Mouse (Mus musculus) kidney, postnatal 0 days (tissue): Measurements from ENCODE around the gene Lpar2. TPM values are rescaled to one million over a fixed set of nuclear protein-coding genes. Genes with fewer than 3 reads are reported as not detected.

Experiments used
- ATAC-seq: fragments of 200-750 bp; cut with Nextera tagmentation; replicated peaks from 2 replicates; pipeline ENCODE4 v1.8.0; 2017; ENCODE audit warnings: low read depth, moderate number of reproducible peaks, moderate TSS enrichment, moderate library complexity; ENCODE audit not compliant: low FRiP score
- DNase-seq: peaks from one replicate; pipeline ENCODE4 v3.0.0-alpha.2; 2016; ENCODE audit warnings: low spot score
- H3K27ac ChIP-seq: fragments of 300-500 bp; sonication (generic); 2 replicates; pipeline ENCODE4 v1.5.1; 2014; ENCODE audit warnings: mild to moderate bottlenecking
- H3K27me3 ChIP-seq: fragments of 300-500 bp; sonication (generic); 2 replicates; pipeline ENCODE4 v1.6.1; 2014; ENCODE audit warnings: low read length, mixed read lengths; ENCODE audit not compliant: insufficient read depth
- H3K36me3 ChIP-seq: fragments of 300-500 bp; sonication (generic); 2 replicates; pipeline ENCODE4 v1.6.1; 2014; ENCODE audit warnings: low read length, mixed read lengths; ENCODE audit not compliant: insufficient read depth
- H3K4me1 ChIP-seq: fragments of 300-500 bp; sonication (generic); replicated peaks from 2 replicates; pipeline ENCODE4 v1.6.1; 2014; ENCODE audit warnings: antibody characterized with exemption, low read length, mixed read lengths; ENCODE audit not compliant: insufficient read depth
- H3K4me2 ChIP-seq: fragments of 300-500 bp; sonication (generic); 2 replicates; pipeline ENCODE4 v1.6.1; 2014; ENCODE audit warnings: mild to moderate bottlenecking, low read length, moderate library complexity, mixed read lengths
- H3K4me3 ChIP-seq: fragments of 300-500 bp; sonication (generic); replicated peaks from 2 replicates; pipeline ENCODE4 v1.5.1; 2014; ENCODE audit warnings: low read depth, low read length
- H3K9ac ChIP-seq: fragments of 300-500 bp; sonication (generic); 2 replicates; pipeline ENCODE4 v1.6.1; 2014; ENCODE audit warnings: low read depth, low read length
- H3K9me3 ChIP-seq: fragments of 300-500 bp; sonication (generic); replicated peaks from 2 replicates; pipeline ENCODE4 v1.6.1; 2016; ENCODE audit warnings: low read length, inconsistent platforms, mixed read lengths
- CTCF ChIP-seq: IDR thresholded peaks from 2 replicates; pipeline ENCODE4 v1.5.1; 2016; ENCODE audit warnings: antibody characterized with exemption, low read depth, mild to moderate bottlenecking, moderate library complexity
- WGBS: fragments of 180-500 bp; shearing (Covaris S2); extraction: QIAGEN DNeasy Blood & Tissue Kit; methylation state at CpG from one replicate; pipeline ENCODE4 v1.1.7; 2014; 5-methylcytosine and 5-hydroxymethylcytosine counted together
- polyA plus RNA-seq: library from polyadenylated mRNA; unstranded; fragments of >200 nt; fragmentation: Nextera tagmentation; extraction: Ambion mirVana; gene quantifications from 2 replicates; pipeline ENCODE4 v1.2.1, GENCODE M21; 2015

Lpar2 gene
- polyA plus RNA-seq, 1 experiment from 2014 or later: 0.58 TPM

DNA sequence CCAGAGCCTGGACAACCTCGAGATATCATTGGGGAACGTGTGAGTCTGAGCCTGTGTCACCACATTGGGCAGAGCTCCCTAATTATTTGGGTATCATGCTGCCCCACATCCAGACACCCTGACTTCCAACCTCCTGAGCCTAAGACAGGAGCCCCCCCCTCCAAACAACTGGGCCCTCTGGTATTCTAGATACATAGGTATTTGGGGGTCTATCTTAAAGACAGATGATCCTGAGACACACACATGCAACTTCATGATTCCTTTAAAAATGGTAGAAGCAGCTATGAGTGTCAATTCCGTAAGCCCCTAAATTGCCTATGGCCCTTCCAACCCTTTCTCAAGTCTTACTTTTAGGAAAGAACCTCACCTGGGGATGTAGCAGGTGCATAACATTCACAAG, 12.4 kb upstream of the Lpar2 start:
- Histone ChIP-seq H3K27me3 (no peaks in the 10 kb centered on the region), H3K4me1 (no peaks in the 10 kb centered on the region), H3K9me3 (no peaks in the 10 kb centered on the region), H3K9ac (no peak overlapping the region), H3K4me2 (no peak overlapping the region), H3K4me3 (no peak overlapping the region), H3K36me3 (peaks cover 19% of the 10 kb centered on the region; the same call in 1 of the 2 replicates), H3K27ac (no peak overlapping the region)
- DNase-seq (no peak), ATAC-seq (no peak)
- TF ChIP-seq CTCF: no peak
- 61% methylated on average over 3 of the region's 3 CpGs for WGBS

DNA sequence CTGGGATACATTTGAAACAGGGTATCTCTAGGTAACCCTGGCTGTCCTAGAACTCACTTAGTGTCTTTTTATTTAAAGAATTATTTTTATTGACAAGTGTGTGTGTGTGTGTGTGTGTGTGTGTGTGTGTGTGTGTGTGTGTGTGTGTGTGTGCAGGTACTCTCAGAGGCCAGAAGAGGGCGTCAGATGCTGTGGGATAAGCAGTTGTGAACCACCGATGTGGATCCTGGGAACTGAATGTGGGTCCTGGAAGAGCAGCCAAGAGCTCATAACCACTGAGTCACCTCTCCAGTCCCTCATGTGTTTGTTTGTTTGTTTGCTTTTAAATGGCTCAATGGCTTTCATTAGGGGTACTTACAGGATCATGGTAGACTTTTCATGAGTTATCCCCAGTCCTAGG, 7.3 kb upstream of the Lpar2 start:
- no peak overlapping the region for H3K9ac ChIP-seq
- H3K27ac ChIP-seq: no peak overlapping the region
- no peaks in the 10 kb centered on the region for H3K4me1 ChIP-seq
- no peaks in the 10 kb centered on the region for H3K27me3 ChIP-seq
- H3K4me2 ChIP-seq: no peak overlapping the region
- no peak overlapping the region for H3K4me3 ChIP-seq
- DNase-seq (no peak), ATAC-seq (no peak)
- 89% methylated on average over 2 of the region's 2 CpGs for WGBS
- TF ChIP-seq CTCF: no peak
- H3K9me3 ChIP-seq: no peaks in the 10 kb centered on the region
- H3K36me3 ChIP-seq: no peaks in the 10 kb centered on the region

DNA sequence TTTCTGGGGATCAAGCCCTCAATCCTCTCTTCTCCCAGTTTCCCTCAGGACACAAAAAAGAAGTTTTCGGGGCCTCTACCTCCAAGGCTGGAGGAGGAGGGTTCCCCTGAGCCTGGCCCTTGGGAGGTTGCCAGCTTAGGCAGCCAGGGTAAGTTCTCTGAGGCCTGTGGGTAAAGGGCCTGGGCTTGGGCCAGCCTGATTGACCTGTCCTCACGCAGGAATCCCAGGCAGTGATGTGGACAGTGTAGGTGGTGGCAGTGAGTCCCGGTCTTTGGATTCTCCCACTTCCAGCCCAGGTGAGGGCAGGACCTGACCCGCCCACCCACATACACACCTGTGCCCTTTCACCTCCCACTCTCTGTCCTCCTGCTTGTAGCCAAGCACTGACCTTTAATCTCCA, 6.8 kb upstream of the Lpar2 start:
- Histone ChIP-seq H3K27ac (no peak overlapping the region), H3K4me1 (no peaks in the 10 kb centered on the region), H3K4me2 (no peak overlapping the region), H3K36me3 (no peaks in the 10 kb centered on the region), H3K9me3 (no peaks in the 10 kb centered on the region), H3K27me3 (no peaks in the 10 kb centered on the region), H3K9ac (no peak overlapping the region), H3K4me3 (no peak overlapping the region)
- TF ChIP-seq CTCF: no peak
- WGBS: 86% methylated on average over 4 of the region's 4 CpGs
- DNase-seq (no peak), ATAC-seq (no peak)

DNA sequence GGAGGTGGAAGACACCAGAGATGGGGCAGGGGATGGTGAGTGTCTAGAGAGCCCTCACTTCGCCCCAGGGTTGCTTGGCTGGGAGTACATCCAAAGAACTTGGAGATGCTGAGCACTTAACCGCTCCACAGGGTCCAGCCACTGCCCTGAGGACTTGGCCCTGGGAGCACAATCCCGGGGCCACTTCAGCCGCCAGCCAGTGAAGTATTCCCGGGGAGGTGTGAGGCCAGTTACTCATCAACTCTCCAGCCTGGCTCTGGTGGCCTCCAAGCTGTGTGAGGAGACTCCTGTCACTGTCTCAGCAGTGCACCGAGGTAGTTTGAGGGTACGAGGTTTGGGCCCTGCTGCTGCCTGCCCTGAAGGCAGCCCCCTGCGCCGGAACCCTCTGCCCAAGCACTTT, 1.8 kb upstream of the Lpar2 start:
- H3K36me3 ChIP-seq: no peaks in the 10 kb centered on the region
- no peaks in the 10 kb centered on the region for H3K27me3 ChIP-seq
- no peak overlapping the region for H3K9ac ChIP-seq
- ATAC-seq: no peak
- H3K27ac ChIP-seq: no peak overlapping the region
- H3K4me1 ChIP-seq: 0 out of 2 replicates have a peak, but pooled peaks cover 5% of the 10 kb centered on the region
- WGBS: 68% methylated on average over 9 of the region's 9 CpGs
- DNase-seq: no peak
- TF ChIP-seq CTCF: no peak
- H3K9me3 ChIP-seq: no peaks in the 10 kb centered on the region
- H3K4me3 ChIP-seq: no peak overlapping the region
- no peak overlapping the region for H3K4me2 ChIP-seq

DNA sequence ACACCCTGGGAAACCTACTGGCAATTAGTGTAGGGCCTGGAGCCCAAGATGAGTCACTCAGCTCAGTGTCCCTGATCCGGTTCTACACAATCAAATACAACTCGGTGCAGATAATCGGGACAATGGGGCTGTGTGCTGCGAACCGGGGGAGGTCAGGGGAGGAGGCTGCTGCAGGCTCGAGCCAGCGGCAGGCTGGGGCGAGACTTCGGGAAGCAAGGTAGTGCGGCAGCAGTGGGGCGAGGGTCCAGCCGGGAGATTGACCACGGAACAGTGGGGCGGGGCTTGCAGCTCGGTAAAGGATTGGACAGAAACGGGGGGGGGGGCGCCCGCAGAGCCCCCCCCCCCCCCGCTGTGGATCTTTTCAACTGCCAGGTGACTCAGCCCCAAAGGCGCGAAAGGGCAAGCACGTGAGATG, 251 bp upstream of the Lpar2 start:
- DNase-seq (peak; percentile 56), ATAC-seq (peak; percentile 50; the same call in 1 of the 2 replicates)
- Histone ChIP-seq H3K4me3 (peak overlapping the region; percentile 47), H3K4me1 (0 out of 2 replicates have a peak, but pooled peaks cover 5% of the 10 kb centered on the region), H3K4me2 (peak overlapping the region; percentile 69), H3K9me3 (no peaks in the 10 kb centered on the region), H3K27ac (peak overlapping the region; percentile 70; the same call in 1 of the 2 replicates), H3K9ac (peak overlapping the region; percentile 62), H3K27me3 (no peaks in the 10 kb centered on the region), H3K36me3 (0 out of 2 replicates have a peak, but pooled peaks cover 3% of the 10 kb centered on the region)
- TF ChIP-seq CTCF: no peak
- WGBS: 1% methylated on average over 17 of the region's 22 CpGs

DNA sequence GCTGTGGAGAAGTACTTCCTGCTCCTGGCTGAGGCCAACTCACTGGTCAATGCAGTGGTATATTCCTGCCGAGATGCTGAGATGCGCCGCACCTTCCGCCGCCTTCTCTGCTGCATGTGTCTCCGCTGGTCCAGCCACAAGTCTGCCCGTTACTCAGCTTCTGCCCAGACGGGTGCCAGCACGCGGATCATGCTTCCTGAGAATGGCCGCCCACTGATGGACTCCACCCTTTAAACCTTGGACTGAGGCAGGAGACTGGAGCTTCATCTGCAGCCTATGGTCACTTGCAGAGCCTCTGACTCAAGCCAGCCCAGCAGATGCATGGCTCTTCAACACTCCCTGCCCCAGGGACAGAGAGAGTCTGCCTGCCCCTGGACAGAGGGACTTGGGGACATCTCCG, 4.1 kb downstream of the Lpar2 start:
- no peak for ATAC-seq

DNA sequence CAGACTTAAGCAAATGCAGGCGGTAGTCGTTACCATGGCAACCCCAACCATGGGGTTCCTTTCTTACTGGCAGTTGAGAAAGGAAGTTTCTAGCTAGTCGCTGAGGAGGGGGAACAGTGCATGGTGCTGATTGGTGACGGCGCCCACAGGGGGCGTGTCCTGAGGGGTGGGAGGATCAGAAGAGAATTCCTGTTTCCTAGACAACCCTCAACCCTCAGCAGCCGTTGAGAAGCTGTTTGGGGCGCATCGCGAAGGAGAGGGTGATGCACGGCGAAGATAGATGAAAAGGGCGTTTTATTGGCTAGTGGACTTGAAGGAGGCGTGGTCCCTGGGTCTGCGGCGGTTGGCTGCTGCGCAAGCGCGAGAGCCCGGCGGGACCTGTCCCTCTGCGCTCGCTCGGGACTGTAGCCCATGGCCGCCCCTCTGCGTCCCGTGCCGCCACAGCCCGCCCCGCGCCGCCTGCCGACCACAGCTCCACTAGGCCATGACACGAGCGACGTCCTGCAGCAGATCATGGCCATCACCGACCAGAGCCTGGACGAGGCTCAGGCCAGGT, 10.1 kb downstream of the Lpar2 start, which contains the start of gene Pbx4:
Pbx4 (plus strand) TSS at position 194 of the 556 bp plus-strand sequence.
- Histone ChIP-seq H3K27me3 (no peaks in the 10 kb centered on the region), H3K9me3 (no peaks in the 10 kb centered on the region), H3K4me2 (peak within 1 kb of the TSS; percentile 78), H3K27ac (no peak within 1 kb of the TSS), H3K4me1 (peaks cover 5% of the 10 kb centered on the region; the same call in 1 of the 2 replicates), H3K36me3 (no peaks in the 10 kb centered on the region), H3K9ac (peak within 1 kb of the TSS; percentile 38), H3K4me3 (peak within 1 kb of the TSS; percentile 47)
- ATAC-seq (peak; percentile 95), DNase-seq (peak; percentile 97)
- peak; percentile 32 for TF ChIP-seq CTCF
- WGBS: under 1% methylated on average over 35 of the region's 38 CpGs

More for the DNA sequence above, 4.1 kb downstream of the Lpar2 start:
- no peak overlapping the region for H3K4me2 ChIP-seq
- H3K36me3 ChIP-seq: 0 out of 2 replicates have a peak, but pooled peaks cover 3% of the 10 kb centered on the region
- H3K27ac ChIP-seq: no peak overlapping the region
- no peak overlapping the region for H3K9ac ChIP-seq
- H3K4me1 ChIP-seq: 0 out of 2 replicates have a peak, but pooled peaks cover 5% of the 10 kb centered on the region
- TF ChIP-seq CTCF: no peak
- no peak overlapping the region for H3K4me3 ChIP-seq
- H3K9me3 ChIP-seq: no peaks in the 10 kb centered on the region
- H3K27me3 ChIP-seq: no peaks in the 10 kb centered on the region
- WGBS: 93% methylated on average over 12 of the region's 12 CpGs
- no peak for DNase-seq
